Mouse (Mus musculus) liver, adult (tissue): Measurements from ENCODE around the gene Ppox.

ENCODE experiments used
- GATA4 ChIP-seq: IDR thresholded peaks from 2 replicates; pipeline ENCODE4 v1.6.1; 2014; ENCODE audit warnings: mild to moderate bottlenecking, low read length; ENCODE audit not compliant: insufficient replicate concordance

The Ppox gene

DNA sequence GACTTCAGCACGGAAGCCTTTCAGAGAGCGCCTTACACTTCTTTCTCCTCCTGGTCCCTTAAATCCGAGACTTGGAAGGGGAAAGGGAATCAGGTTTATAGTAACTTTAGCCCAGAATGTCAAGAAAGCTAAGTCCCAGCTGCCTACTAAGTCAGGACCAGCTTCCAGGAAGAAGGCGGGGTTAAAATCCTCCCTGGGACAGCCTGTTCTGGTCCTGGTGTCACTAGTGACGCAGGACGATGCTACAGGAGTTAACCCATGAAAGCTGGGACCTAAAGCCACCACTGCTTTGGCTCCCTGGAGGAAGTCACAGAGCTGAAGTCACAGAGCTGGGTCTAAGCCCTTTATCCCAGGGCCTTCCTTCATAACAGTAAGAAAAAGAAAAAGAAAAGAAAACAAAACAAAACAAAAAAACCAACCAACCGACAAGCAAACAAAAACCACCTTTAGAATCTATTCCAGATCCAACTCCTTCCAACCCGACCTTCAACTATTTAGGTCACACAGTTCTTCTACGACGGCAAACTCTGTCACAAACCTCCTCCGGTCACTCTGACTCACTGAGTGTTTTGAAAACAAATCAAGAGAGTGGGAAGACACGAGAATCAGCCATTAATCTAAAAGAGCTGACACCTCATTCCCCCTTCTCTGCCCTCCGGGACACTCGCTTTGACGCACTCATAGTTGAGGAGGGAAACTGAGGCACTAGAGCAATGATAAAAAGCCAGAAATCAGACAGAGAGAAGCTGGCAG lies 40.8 kb downstream of the Ppox start:
- TF ChIP-seq GATA4 = no peak

DNA sequence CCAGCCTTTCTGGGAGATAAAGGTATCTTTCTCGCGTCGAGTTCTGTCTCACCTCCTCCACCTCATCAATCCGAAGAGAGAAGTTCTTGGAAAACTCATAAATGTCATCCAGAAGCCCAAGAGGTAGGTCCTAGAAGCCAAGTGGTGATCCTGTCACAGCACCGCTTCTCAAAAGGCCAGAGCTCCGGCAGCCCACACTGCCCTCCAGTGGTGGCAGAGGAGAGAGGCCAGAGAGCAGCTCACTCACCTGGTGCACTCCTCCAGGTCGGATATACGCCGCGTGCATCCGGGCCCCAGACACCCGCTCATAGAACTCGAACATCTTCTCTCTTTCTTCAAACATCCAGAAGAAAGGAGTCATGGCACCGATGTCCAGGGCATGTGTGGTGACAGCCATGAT lies 42.5 kb downstream of the Ppox start:
- no peak for TF ChIP-seq GATA4

GRCm38 (mm10) chr1:171237438-171237837 lies 43.5 kb downstream of the Ppox start:
- TF ChIP-seq GATA4 = no peak

- TF ChIP-seq GATA4 = no peak
These were observed 45.2 kb downstream of the Ppox start for GRCm38 (mm10) chr1:171235791-171236190.

- TF ChIP-seq GATA4 = no peak
These were observed 46.4 kb downstream of the Ppox start for GRCm38 (mm10) chr1:171234538-171234937.

GRCm38 (mm10) chr1:171234126-171234525 lies 46.9 kb downstream of the Ppox start, which contains the start of gene Fcer1g:
Gene Fcer1g, minus strand, starts transcription at chr1:171234365.
- no peak for TF ChIP-seq GATA4

- TF ChIP-seq GATA4 = no peak
These were observed 47.9 kb downstream of the Ppox start for GRCm38 (mm10) chr1:171232800-171233730.

GRCm38 (mm10) chr1:171232348-171232747 lies 48.6 kb downstream of the Ppox start:
- TF ChIP-seq GATA4 = no peak

- no peak for TF ChIP-seq GATA4
These were observed 49.1 kb downstream of the Ppox start for GRCm38 (mm10) chr1:171231844-171232243.

DNA sequence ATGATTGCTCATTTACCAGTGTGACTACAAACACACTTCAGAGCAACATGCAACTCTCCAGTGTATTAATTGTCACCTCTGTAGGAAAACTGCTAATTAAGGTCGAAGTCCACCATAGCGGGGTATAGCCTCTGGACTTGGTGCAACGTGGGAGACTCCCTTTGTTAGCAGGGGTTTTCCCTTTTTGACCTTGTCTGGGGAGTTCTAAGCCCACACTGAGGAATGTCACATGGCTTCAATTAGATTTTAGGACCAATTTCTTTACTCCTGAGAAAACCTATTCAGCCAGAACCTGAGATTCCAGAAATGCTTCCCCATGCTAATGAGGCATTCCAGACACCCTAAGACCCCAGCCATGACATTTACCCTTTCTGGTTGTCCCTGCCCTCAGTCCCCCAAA lies 50.8 kb downstream of the Ppox start:
- TF ChIP-seq GATA4 = no peak

GRCm38 (mm10) chr1:171229750-171230149 lies 51.2 kb downstream of the Ppox start:
- TF ChIP-seq GATA4 = no peak

GRCm38 (mm10) chr1:171227879-171228278 lies 53.1 kb downstream of the Ppox start:
- no peak for TF ChIP-seq GATA4

GRCm38 (mm10) chr1:171226780-171227179 lies 54.2 kb downstream of the Ppox start:
- TF ChIP-seq GATA4 = no peak
